Mouse (Mus musculus) stomach, embryonic 16.5 days (tissue): ENCODE measurements around the gene Creld2. TPM values are rescaled to one million over a fixed set of nuclear protein-coding genes. Genes with fewer than 3 reads are reported as not detected.
A peak's percentile ranks its signal among the peaks of the same experiment; 100 is the strongest.

Experiments used
- ATAC-seq: fragments of 200-750 bp; cut with Nextera tagmentation; 2 replicates; pipeline ENCODE4 v1.8.0; 2017; ENCODE audit warnings: moderate number of reproducible peaks, moderate TSS enrichment; ENCODE audit not compliant: insufficient read depth, low FRiP score
- H3K27ac ChIP-seq: fragments of 300-500 bp; sonication (generic); 2 replicates; pipeline ENCODE4 v1.5.1; 2014; ENCODE audit warnings: low read length
- H3K27me3 ChIP-seq: fragments of 300-500 bp; sonication (generic); 2 replicates; pipeline ENCODE4 v1.6.1; 2014; ENCODE audit warnings: low read length, control low read depth, mixed read lengths; ENCODE audit not compliant: control insufficient read depth, insufficient read depth
- H3K36me3 ChIP-seq: fragments of 300-500 bp; sonication (generic); 2 replicates; pipeline ENCODE4 v1.6.1; 2014; ENCODE audit warnings: low read length; ENCODE audit not compliant: control insufficient read depth, insufficient read depth
- H3K4me1 ChIP-seq: fragments of 300-500 bp; sonication (generic); 2 replicates; pipeline ENCODE4 v1.6.1; 2014; ENCODE audit warnings: low read length, control low read depth, mixed read lengths; ENCODE audit not compliant: control insufficient read depth, insufficient read depth
- H3K4me2 ChIP-seq: fragments of 300-500 bp; sonication (generic); 2 replicates; pipeline ENCODE4 v1.6.1; 2014; ENCODE audit warnings: low read depth, low read length, mixed read lengths
- H3K4me3 ChIP-seq: fragments of 300-500 bp; sonication (generic); replicated peaks from 2 replicates; pipeline ENCODE4 v1.5.1; 2014; ENCODE audit warnings: mild to moderate bottlenecking, low read length
- H3K9ac ChIP-seq: fragments of 300-500 bp; sonication (generic); 2 replicates; pipeline ENCODE4 v1.6.1; 2014; ENCODE audit warnings: low read length
- H3K9me3 ChIP-seq: fragments of 300-500 bp; sonication (generic); replicated peaks from 2 replicates; pipeline ENCODE4 v1.6.1; 2016; ENCODE audit warnings: low read length, control low read depth; ENCODE audit not compliant: control insufficient read depth
- WGBS: fragments of 180-500 bp; shearing (Covaris S2); extraction: QIAGEN DNeasy Blood & Tissue Kit; methylation state at CpG from one replicate; pipeline ENCODE4 v1.1.7; 2014; 5-methylcytosine and 5-hydroxymethylcytosine counted together
- polyA plus RNA-seq: library from polyadenylated mRNA; unstranded; fragments of >200 nt; fragmentation: Nextera tagmentation; extraction: Ambion mirVana; gene quantifications from 2 replicates; pipeline ENCODE4 v1.2.1, GENCODE M21; 2015

Gene Creld2
- polyA plus RNA-seq, 1 experiment from 2014 or later, result 105 TPM

DNA sequence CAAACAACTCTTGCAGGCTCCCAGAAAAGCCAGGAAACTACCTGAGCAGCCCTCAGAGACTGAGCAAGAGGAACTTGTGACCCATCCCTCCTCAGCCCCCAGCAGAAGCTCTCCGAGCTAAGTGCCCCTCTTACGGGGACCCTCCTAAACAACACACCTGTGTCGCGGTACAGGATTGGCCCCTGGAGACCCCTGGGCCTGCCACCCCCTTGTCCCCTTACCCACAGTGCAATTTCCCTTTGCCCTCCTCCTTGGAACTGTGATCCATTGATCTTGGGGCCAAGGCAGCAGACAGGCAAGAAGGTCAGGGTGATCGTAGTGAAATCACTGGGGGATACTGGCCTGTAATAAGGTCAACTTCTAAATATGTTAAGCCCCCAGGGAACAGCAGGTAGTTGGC lies 17.1 kb downstream of the Creld2 start:
- H3K27ac ChIP-seq, result peak overlapping the region; percentile 82
- no peaks in the 10 kb centered on the region for H3K27me3 ChIP-seq
- H3K9me3 ChIP-seq, result no peaks in the 10 kb centered on the region
- peak overlapping the region; percentile 55; the same call in 1 of the 2 replicates for H3K9ac ChIP-seq
- peaks cover 11% of the 10 kb centered on the region for H3K4me1 ChIP-seq
- peak overlapping the region; percentile 90 for H3K4me2 ChIP-seq
- no peaks in the 10 kb centered on the region for H3K36me3 ChIP-seq
- H3K4me3 ChIP-seq, result peak overlapping the region; percentile 55
- WGBS, result 60% methylated on average over 5 of the region's 5 CpGs
- no peak for ATAC-seq

DNA sequence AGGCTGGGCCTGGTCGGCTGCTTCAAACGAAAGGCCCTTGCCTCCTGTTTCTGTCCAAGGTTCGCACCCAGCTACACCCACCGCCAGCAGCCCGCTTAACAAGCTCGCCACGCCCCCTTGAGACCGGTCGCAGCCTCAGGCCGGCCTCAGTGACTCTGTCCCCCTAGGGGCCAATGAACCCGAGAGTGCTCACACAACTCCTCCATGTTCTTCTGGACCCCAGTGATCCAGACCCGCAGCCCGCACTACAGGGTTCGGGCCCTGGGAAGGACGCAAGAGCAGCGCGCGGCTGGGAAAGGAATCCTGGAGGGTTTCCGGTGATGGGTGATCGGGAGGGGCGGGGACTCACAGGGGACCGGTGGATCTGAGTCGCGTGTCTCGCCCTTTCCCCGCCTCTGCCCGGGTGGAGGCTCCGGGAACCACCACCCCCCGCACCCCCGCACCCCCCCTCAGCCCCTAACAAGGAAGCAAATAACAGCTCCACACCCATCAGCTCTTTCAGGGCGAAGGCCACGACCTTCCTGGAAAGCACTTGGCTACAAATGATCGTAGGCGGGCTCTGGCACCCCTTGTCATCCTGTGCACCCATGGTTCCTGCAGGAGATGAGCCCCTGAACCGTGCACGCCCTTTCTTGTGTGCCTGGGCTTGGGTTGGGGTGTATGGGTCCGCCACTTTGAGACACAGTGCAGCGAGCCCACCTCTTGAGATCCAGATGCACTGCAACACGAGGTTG lies 17.9 kb downstream of the Creld2 start:
- Histone ChIP-seq H3K27ac (peak overlapping the region; percentile 82), H3K4me2 (peak overlapping the region; percentile 90), H3K4me3 (peak overlapping the region; percentile 55), H3K4me1 (peaks cover 11% of the 10 kb centered on the region), H3K9ac (peak overlapping the region; percentile 68), H3K36me3 (no peaks in the 10 kb centered on the region), H3K27me3 (no peaks in the 10 kb centered on the region), H3K9me3 (no peaks in the 10 kb centered on the region)
- peak; percentile 84 for ATAC-seq
- WGBS, result under 1% methylated on average over 37 of the region's 39 CpGs

DNA sequence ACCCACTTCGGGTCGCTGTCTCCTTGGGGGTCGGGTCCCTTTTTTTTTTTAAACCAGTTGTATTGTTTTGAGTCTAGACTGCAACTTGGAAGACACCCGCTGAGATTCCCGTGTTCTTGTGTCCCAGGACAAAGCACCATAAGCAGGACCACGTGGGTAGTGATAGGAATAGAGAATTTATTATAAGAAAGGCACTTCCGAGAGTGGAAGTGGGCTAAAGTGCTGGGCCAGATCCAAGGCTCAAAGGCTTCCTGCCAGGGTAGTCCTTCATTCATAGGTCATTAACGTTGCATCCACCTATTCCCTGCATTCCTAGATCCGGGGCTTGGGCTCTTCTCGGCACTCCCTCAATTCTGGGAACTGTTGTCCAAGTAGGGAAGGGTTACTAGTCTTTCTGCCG lies 18.5 kb downstream of the Creld2 start:
- no peak for ATAC-seq
- H3K4me2 ChIP-seq, result peak overlapping the region; percentile 90
- no peaks in the 10 kb centered on the region for H3K36me3 ChIP-seq
- H3K9me3 ChIP-seq, result no peaks in the 10 kb centered on the region
- peak overlapping the region; percentile 55 for H3K4me3 ChIP-seq
- no peaks in the 10 kb centered on the region for H3K27me3 ChIP-seq
- peak overlapping the region; percentile 68 for H3K9ac ChIP-seq
- H3K4me1 ChIP-seq, result peaks cover 11% of the 10 kb centered on the region
- 2% methylated on average over 11 of the region's 11 CpGs for WGBS
- peak overlapping the region; percentile 82 for H3K27ac ChIP-seq

DNA sequence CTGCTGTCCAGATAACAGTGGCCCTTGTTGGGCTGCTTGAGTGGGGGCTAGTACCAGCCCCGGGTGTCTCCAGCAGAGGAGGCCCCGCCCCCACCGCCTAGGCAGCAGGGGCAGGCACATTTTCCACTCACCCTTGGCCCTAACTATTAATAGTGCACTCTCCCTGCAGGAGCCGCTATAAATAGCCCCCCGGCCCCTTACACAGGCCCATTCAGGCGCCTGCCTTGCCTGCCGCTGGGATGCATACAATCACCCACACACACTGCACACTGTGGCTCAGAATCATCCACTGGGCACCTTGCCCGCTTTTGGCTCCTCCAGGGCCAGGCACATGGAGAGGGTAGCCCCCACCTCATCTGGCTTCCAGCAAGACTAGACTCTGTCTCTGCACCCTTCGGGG lies 19.8 kb downstream of the Creld2 start:
- Histone ChIP-seq H3K36me3 (no peaks in the 10 kb centered on the region), H3K9me3 (no peaks in the 10 kb centered on the region), H3K27me3 (no peaks in the 10 kb centered on the region), H3K27ac (peak overlapping the region; percentile 67), H3K9ac (0 out of 2 replicates have a peak overlapping the region, but pooled peaks have one; percentile 1), H3K4me1 (peaks cover 16% of the 10 kb centered on the region), H3K4me2 (no peak overlapping the region), H3K4me3 (no peak overlapping the region)
- ATAC-seq, result peak; percentile 72
- 28% methylated on average over 9 of the region's 9 CpGs for WGBS

DNA sequence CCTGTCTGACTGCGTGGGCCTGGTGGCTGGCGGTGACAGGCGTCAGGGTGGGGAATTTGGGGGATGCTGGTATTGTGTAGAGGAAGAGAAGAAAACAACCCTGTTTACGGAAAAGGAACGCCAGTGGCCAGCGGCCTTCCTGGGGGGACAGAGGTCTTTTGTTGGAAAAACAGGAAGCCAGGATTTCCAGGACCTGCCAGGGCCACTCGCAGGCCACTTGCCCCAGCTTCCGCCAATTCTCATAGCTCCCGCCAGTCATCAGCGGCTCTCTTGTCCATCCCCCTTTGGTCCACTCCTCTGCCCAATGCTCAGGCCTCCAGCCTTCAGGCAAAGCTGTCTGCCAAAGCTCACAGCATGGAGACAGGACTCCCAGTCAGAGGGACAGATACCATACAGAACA lies 20.7 kb downstream of the Creld2 start:
- Histone ChIP-seq H3K4me2 (no peak overlapping the region), H3K4me1 (peaks cover 16% of the 10 kb centered on the region), H3K36me3 (no peaks in the 10 kb centered on the region), H3K4me3 (no peak overlapping the region), H3K27me3 (no peaks in the 10 kb centered on the region), H3K27ac (peak overlapping the region; percentile 67), H3K9ac (no peak overlapping the region), H3K9me3 (no peaks in the 10 kb centered on the region)
- ATAC-seq, result no peak
- WGBS, result 76% methylated on average over 10 of the region's 10 CpGs

DNA sequence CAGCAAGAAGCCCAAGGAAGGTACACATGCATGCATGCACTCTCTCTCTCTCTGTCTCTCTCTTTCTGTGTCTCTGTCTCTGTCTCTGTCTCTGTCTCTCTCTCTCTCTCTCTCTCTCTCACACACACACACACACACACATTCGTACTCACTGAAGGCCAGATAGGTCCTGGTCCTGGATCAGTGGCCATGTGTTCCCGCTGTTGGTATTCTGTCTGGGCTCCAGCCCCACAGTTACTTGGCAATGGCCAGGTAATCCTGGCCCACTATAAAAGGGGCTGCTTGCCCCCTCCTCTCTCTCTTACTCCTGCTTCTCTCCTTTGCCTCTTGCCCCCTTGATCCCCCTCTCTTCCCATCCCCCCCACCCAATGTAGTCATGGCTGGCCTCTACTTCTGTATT lies 21.7 kb downstream of the Creld2 start:
- Histone ChIP-seq H3K4me2 (no peak overlapping the region), H3K4me1 (peaks cover 16% of the 10 kb centered on the region), H3K4me3 (no peak overlapping the region), H3K27me3 (no peaks in the 10 kb centered on the region), H3K36me3 (no peaks in the 10 kb centered on the region), H3K27ac (no peak overlapping the region), H3K9ac (no peak overlapping the region), H3K9me3 (no peaks in the 10 kb centered on the region)
- WGBS, result 87% methylated on average over 2 of the region's 2 CpGs
- ATAC-seq, result no peak

DNA sequence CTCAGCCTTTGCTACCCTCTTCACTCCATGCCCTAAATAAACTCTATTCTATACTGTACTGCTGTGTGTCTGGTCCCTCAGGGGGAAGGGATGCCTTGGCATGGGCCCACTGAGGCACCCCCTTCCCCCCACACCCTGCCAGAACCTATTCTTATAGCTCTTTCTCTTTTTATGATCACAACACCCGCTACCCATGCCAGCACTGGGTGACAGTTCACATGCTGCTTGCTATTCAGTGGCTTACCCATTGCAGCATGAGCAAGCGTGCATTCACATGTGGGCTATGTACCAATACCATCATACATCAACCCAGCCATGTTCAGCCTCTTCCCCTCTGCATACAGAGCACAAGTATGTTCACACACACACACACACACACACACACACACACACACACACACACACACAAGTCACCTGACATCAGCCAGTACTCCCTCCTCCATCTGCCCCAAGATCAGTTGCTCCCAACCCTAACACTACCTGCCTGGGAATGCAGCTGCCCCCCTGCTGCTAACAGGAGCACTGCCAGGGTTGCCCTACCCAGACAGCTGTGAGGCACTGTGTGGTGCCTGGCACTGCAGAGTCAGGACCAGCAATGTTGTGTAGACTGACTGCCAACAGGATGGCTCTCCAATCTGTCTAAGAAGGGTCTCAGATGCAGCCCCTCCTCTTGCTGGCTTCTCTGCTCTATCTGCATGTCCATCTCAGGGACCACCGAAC lies 22.3 kb downstream of the Creld2 start:
- ATAC-seq, result no peak

DNA sequence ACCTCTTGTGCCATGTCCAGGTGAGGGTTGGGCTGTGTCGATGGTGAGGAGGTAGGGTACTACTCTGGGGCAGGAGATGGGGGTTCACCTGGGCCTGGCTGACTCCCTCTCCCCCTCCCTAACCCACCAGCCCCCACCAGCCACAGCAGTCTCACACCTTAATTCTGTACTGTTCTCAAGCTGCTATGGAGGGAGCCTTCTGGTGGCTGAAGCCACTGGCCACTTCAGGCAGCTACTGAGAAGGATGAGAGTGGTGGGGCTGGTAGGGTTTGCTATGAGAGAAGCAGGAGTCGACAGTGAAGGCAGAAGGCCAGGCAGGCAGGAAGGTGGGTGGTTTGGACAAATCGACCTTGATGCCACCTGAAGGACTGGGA lies 22.8 kb downstream of the Creld2 start:
- H3K27me3 ChIP-seq, result no peaks in the 10 kb centered on the region
- H3K4me3 ChIP-seq, result no peak overlapping the region
- ATAC-seq, result no peak
- no peak overlapping the region for H3K9ac ChIP-seq
- no peak overlapping the region for H3K27ac ChIP-seq
- peaks cover 16% of the 10 kb centered on the region for H3K4me1 ChIP-seq
- H3K9me3 ChIP-seq, result no peaks in the 10 kb centered on the region
- H3K4me2 ChIP-seq, result no peak overlapping the region
- no peaks in the 10 kb centered on the region for H3K36me3 ChIP-seq
- WGBS, result 77% methylated on average over 3 of the region's 3 CpGs

More for the DNA sequence above, 22.3 kb downstream of the Creld2 start:
- Histone ChIP-seq H3K27ac (no peak overlapping the region), H3K9me3 (no peaks in the 10 kb centered on the region), H3K4me3 (no peak overlapping the region), H3K4me2 (no peak overlapping the region), H3K4me1 (peaks cover 16% of the 10 kb centered on the region), H3K36me3 (no peaks in the 10 kb centered on the region), H3K27me3 (no peaks in the 10 kb centered on the region), H3K9ac (no peak overlapping the region)
- 92% methylated on average over 3 of the region's 3 CpGs for WGBS

DNA sequence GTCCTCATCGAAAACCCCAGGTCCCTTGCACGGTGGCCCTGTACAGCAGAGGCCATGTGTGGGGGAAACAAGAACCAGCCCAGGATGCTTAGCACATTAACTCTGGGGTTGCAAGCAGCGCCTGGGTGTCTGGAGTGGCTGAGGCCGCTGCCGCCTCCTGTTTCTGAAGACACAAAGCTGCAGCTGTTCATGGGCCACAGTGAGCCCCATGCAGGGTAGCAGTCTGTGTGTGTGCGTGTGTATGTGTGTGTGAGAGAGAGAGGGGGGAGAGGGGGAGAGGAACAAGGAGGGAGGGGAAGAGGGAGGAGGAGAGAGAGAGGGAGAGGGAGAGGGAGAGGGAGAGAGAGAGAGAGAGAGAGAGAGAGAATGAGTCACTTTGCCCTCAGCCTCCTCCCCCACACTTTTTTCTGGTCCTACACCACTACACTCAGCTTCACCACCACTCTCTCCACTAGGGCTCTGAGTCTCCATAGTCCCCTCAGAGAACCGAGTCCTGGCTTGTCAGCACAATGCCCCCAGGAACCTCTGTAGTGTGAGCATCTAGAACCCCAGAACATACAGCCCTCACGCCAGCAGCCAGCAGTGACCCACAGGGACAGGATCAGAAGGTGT lies 24.1 kb downstream of the Creld2 start:
- Histone ChIP-seq H3K9me3 (no peaks in the 10 kb centered on the region), H3K4me1 (peaks cover 10% of the 10 kb centered on the region), H3K4me2 (no peak overlapping the region), H3K36me3 (no peaks in the 10 kb centered on the region), H3K27ac (peak overlapping the region; percentile 55), H3K27me3 (no peaks in the 10 kb centered on the region), H3K4me3 (no peak overlapping the region), H3K9ac (no peak overlapping the region; the same call in 1 of the 2 replicates)
- peak; percentile 38; the same call in 1 of the 2 replicates for ATAC-seq
- 26% methylated on average over 8 of the region's 8 CpGs for WGBS
